In the genomic region with DNA sequence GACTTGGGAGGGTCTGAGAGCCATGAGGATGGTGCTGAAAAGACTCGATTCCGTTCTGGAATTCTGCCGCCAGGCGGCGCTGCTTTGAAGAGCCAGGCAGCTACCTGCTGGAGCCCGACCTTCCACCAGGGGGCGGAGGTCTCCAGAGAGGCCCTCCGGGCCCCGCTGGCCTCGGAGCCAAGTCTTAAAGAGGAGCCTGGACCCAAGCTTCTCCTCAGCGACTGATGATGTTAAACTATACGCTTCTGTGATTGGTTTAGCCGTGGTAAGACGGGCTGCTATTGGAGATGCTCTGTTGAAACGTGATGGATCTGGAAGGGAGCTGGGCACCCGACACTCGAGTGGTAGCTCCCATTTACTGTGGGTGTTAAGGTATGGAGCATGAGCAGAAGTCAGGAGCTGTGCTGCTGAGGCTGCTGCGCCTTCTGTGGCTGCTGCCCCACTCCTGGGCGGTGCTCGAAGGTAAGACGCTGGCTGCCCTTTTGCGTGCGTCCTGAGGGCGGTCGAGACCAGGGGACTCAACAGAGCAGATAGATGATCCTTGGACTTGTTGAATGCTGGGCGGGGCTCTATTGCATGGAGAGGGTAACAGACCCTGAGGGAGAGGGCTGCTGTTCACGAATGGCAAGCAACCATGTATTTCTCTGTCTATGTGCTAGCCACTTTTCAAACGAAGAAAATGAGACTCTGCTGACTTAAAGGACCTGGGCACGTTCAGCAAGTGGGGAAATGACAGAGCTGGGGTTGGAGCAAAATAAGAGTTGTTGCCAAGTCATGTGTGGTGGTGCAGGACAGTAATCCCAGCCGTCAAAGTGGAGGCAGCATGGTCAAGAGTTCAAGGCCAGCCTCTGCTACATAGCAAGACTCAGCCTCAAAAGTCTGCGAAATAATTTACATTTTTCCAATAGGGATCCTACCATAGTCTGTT, we compare ENCODE assay signal across 8 mouse cellular contexts. TPM values are rescaled to one million over a fixed set of nuclear protein-coding genes. Genes with fewer than 3 reads are reported as not detected.
DNase-seq lines count a peak whose midpoint lies in the region; ATAC-seq lines count a peak whose summit lies in the region.

No protein-coding gene starts in this region.

- H3K27me3 ChIP-seq in heart, embryonic 13.5 days (replicated peaks) = peaks cover 55% of the 10 kb centered on the region
- peaks cover 63% of the 10 kb centered on the region for H3K27me3 ChIP-seq in liver, embryonic 12.5 days (replicated peaks)
- peaks cover 22% of the 10 kb centered on the region for H3K27me3 ChIP-seq in stomach, embryonic 15.5 days (replicated peaks)

- H3K27ac ChIP-seq in heart, embryonic 13.5 days (replicated peaks) = no peak overlapping the region
- no peak overlapping the region for H3K27ac ChIP-seq in liver, embryonic 12.5 days
- no peak overlapping the region for H3K27ac ChIP-seq in stomach, embryonic 15.5 days

- DNase-seq in CD4-positive helper T cell, adult 2 months (ENCODE audit: low read depth, low spot score) = peak; percentile 99
- DNase-seq in brain, embryonic 18.5 days (ENCODE audit: low read depth, low spot score) = peak; percentile 94
- DNase-seq in kidney, postnatal 10 days = peak; percentile 99
- DNase-seq in natural killer cell, adult 2 months (ENCODE audit: low spot score in 2 of 2) = peak; percentile 99

- peak overlapping the region; percentile 46 for H3K4me3 ChIP-seq in heart, embryonic 13.5 days
- peak overlapping the region; percentile 35 for H3K4me3 ChIP-seq in liver, embryonic 12.5 days
- peak overlapping the region; percentile 37 for H3K4me3 ChIP-seq in stomach, embryonic 15.5 days (replicated peaks)

- 6% methylated on average over 31 of the region's 31 CpGs for WGBS in heart, embryonic 13.5 days
- 7% methylated on average over 31 of the region's 31 CpGs for whole genome bisulfite sequencing in liver, embryonic 12.5 days (ENCODE audit: insufficient replicate concordance)
- WGBS in stomach, embryonic 15.5 days = 6% methylated on average over 31 of the region's 31 CpGs

- peak overlapping the region; percentile 77 for H3K4me2 ChIP-seq in heart, embryonic 13.5 days
- H3K4me2 ChIP-seq in liver, embryonic 12.5 days = peak overlapping the region; percentile 65
- peak overlapping the region; percentile 82 for H3K4me2 ChIP-seq in stomach, embryonic 15.5 days

- no peaks in the 10 kb centered on the region for H3K9me3 ChIP-seq in heart, embryonic 13.5 days
- H3K9me3 ChIP-seq in liver, embryonic 12.5 days (replicated peaks) = no peaks in the 10 kb centered on the region
- H3K9me3 ChIP-seq in stomach, embryonic 15.5 days = no peaks in the 10 kb centered on the region

- H3K36me3 ChIP-seq in heart, embryonic 13.5 days = no peaks in the 10 kb centered on the region
- H3K36me3 ChIP-seq in liver, embryonic 12.5 days = no peaks in the 10 kb centered on the region
- no peaks in the 10 kb centered on the region for H3K36me3 ChIP-seq in stomach, embryonic 15.5 days

- ATAC-seq in erythroid progenitor cell, adult 5-6 weeks (replicated peaks; ENCODE audit: low FRiP score, poor library complexity, severe bottlenecking) = peak; percentile 94
- peak; percentile 92 for ATAC-seq in heart, embryonic 13.5 days (ENCODE audit: extremely low read depth, insufficient number of reproducible peaks, low FRiP score, low TSS enrichment)
- ATAC-seq in liver, embryonic 12.5 days = peak; percentile 89
- peak; percentile 97 for ATAC-seq in stomach, embryonic 15.5 days (ENCODE audit: insufficient read depth, low FRiP score, low read depth)

- peak overlapping the region; percentile 53; the same call in 1 of the 2 replicates for H3K9ac ChIP-seq in heart, embryonic 13.5 days
- H3K9ac ChIP-seq in liver, embryonic 12.5 days = peak overlapping the region; percentile 37; the same call in 1 of the 2 replicates
- H3K9ac ChIP-seq in stomach, embryonic 15.5 days = no peak overlapping the region

- H3K4me1 ChIP-seq in heart, embryonic 13.5 days = peaks cover 22% of the 10 kb centered on the region
- peaks cover 22% of the 10 kb centered on the region for H3K4me1 ChIP-seq in liver, embryonic 12.5 days
- 0 out of 2 replicates have a peak, but pooled peaks cover 3% of the 10 kb centered on the region for H3K4me1 ChIP-seq in stomach, embryonic 15.5 days

RNA-seq across cellular contexts. Expression of a gene that starts 7.5 kb away (rescaled TPM):
- 3.2 and 4.6 TPM in 2 replicates for total RNA-seq in erythroid progenitor cell, adult 5-6 weeks (2015; ENCODE audit: low replicate concordance)
- total RNA-seq in erythroid progenitor cell, adult 5-6 weeks (2017; ENCODE audit: low replicate concordance) = 2.0 and 2.8 TPM in 2 replicates
- polyA plus RNA-seq in heart, embryonic 13.5 days (2015; fragmentation: Nextera tagmentation; extraction: Ambion mirVana) = 0.15 and 0.20 TPM in 2 replicates
- 0.30 and 0.35 TPM in 2 replicates for polyA plus RNA-seq in liver, embryonic 12.5 days (2016; fragmentation: Nextera tagmentation; extraction: Ambion mirVana)
- 0.58 and 0.87 TPM in 2 replicates for polyA plus RNA-seq in stomach, embryonic 15.5 days (2015; fragmentation: Nextera tagmentation; extraction: Ambion mirVana)

RNA-seq across cellular contexts. Expression of a gene that starts 13.1 kb away (rescaled TPM):
- total RNA-seq in erythroid progenitor cell, adult 5-6 weeks (2015; ENCODE audit: low replicate concordance) = 199 and 208 TPM in 2 replicates
- 191 and 208 TPM in 2 replicates for total RNA-seq in erythroid progenitor cell, adult 5-6 weeks (2017; ENCODE audit: low replicate concordance)
- 69.0 and 70.0 TPM in 2 replicates for polyA plus RNA-seq in heart, embryonic 13.5 days (2015; fragmentation: Nextera tagmentation; extraction: Ambion mirVana)
- polyA plus RNA-seq in liver, embryonic 12.5 days (2016; fragmentation: Nextera tagmentation; extraction: Ambion mirVana) = 59.9 and 66.1 TPM in 2 replicates
- 98.3 and 107 TPM in 2 replicates for polyA plus RNA-seq in stomach, embryonic 15.5 days (2015; fragmentation: Nextera tagmentation; extraction: Ambion mirVana)

RNA-seq across cellular contexts. Expression of a gene that starts 16.2 kb away (rescaled TPM):
- total RNA-seq in erythroid progenitor cell, adult 5-6 weeks (2015; ENCODE audit: low replicate concordance) = 14.4 and 17.2 TPM in 2 replicates
- total RNA-seq in erythroid progenitor cell, adult 5-6 weeks (2017; ENCODE audit: low replicate concordance) = 12.3 and 20.4 TPM in 2 replicates
- polyA plus RNA-seq in heart, embryonic 13.5 days (2015; fragmentation: Nextera tagmentation; extraction: Ambion mirVana) = 6.0 TPM in 2 replicates
- 3.1 and 4.3 TPM in 2 replicates for polyA plus RNA-seq in liver, embryonic 12.5 days (2016; fragmentation: Nextera tagmentation; extraction: Ambion mirVana)
- polyA plus RNA-seq in stomach, embryonic 15.5 days (2015; fragmentation: Nextera tagmentation; extraction: Ambion mirVana) = 10.8 and 12.1 TPM in 2 replicates

RNA-seq across cellular contexts. Expression of a gene that starts 17.3 kb away (rescaled TPM):
- total RNA-seq in erythroid progenitor cell, adult 5-6 weeks (2015; ENCODE audit: low replicate concordance) = 18.0 and 34.8 TPM in 2 replicates
- total RNA-seq in erythroid progenitor cell, adult 5-6 weeks (2017; ENCODE audit: low replicate concordance) = 3.9 and 23.1 TPM in 2 replicates
- polyA plus RNA-seq in heart, embryonic 13.5 days (2015; fragmentation: Nextera tagmentation; extraction: Ambion mirVana) = 0.24 and 0.27 TPM in 2 replicates
- 0.21 and 0.45 TPM in 2 replicates for polyA plus RNA-seq in liver, embryonic 12.5 days (2016; fragmentation: Nextera tagmentation; extraction: Ambion mirVana)
- 2.2 and 2.8 TPM in 2 replicates for polyA plus RNA-seq in stomach, embryonic 15.5 days (2015; fragmentation: Nextera tagmentation; extraction: Ambion mirVana)

RNA-seq across cellular contexts. Expression of a gene that starts 43.4 kb away (rescaled TPM):
- total RNA-seq in erythroid progenitor cell, adult 5-6 weeks (2015; ENCODE audit: low replicate concordance) = not detected in 2 replicates
- total RNA-seq in erythroid progenitor cell, adult 5-6 weeks (2017; ENCODE audit: low replicate concordance) = 0.39 and 1.5 TPM in 2 replicates
- 0.23 TPM in 2 replicates for polyA plus RNA-seq in heart, embryonic 13.5 days (2015; fragmentation: Nextera tagmentation; extraction: Ambion mirVana)
- 0.37 and 0.56 TPM in 2 replicates for polyA plus RNA-seq in liver, embryonic 12.5 days (2016; fragmentation: Nextera tagmentation; extraction: Ambion mirVana)
- 0.79 and 1.2 TPM in 2 replicates for polyA plus RNA-seq in stomach, embryonic 15.5 days (2015; fragmentation: Nextera tagmentation; extraction: Ambion mirVana)
